Comparison of ENCODE assay signal across 20 mouse cellular contexts in the genomic region with DNA sequence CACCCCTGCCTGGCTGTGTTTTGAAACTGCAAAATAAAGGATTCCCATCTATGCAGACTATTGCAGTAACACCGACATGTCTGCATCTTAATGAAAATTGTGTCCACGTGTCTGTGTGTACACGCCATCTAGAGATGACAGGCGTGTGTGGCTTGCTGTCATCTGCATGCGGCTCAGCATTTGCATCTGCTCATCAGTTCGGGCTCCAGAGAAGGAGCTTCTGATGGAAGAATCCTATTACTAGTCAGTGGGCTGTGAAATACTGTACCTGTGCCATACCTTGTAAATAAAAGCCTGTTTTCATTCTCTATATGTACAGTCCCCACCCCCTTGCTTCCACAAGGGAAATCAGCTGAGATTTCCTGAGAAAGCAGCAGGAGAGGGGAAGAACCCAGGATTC.
DNase-seq lines count a peak whose midpoint lies in the region; ATAC-seq and TF ChIP-seq lines count a peak whose summit lies in the region.
"Had no signal": no experiment of that assay in that cellular context is flagged by ENCODE, and none has a peak within 500 bp of the region (broad histone marks: within the 10 kb centered on the region; RNA-seq: fewer than 3 reads in every experiment).

No protein-coding gene starts in this region.

- ATAC-seq in forebrain, postnatal 0 days: 0 out of 2 replicates have a peak, but pooled peaks have one; percentile 25
- no peak for ATAC-seq in forebrain, embryonic 12.5 days (ENCODE audit: low FRiP score)
- 0 out of 2 replicates have a peak, but pooled peaks have one; percentile 70 for ATAC-seq in hindbrain, embryonic 15.5 days (ENCODE audit: low FRiP score, low read depth)
- no peak for ATAC-seq in midbrain, embryonic 14.5 days (ENCODE audit: low FRiP score, low TSS enrichment)
- ATAC-seq: inflammation-experienced regulatory T-cells, adult 6 months; intestine, postnatal 0 days had no signal

- no peak for DNase-seq in forebrain, postnatal 0 days
- no peak for DNase-seq in hindbrain, embryonic 10.5 days (ENCODE audit: low spot score)
- peak; percentile 47 for DNase-seq in midbrain, embryonic 14.5 days
- DNase-seq in midbrain, embryonic 10.5 days (ENCODE audit: low spot score): no peak
- no peak for DNase-seq in frontal cortex, postnatal 14 days (ENCODE audit: low spot score in 2 of 2)
- DNase-seq in cerebellum, postnatal 4 days (ENCODE audit: low spot score in 2 of 2): no peak
- DNase-seq: cerebellum, adult 18-20 months; cerebellum, adult 9-11 months; embryo, embryonic 11 days; gastrocnemius, postnatal 10 days; heart, postnatal 10 days; heart, postnatal 4 days; kidney, adult 8-10 months had no signal

- no peak overlapping the region for H3K4me2 ChIP-seq in forebrain, postnatal 0 days (ENCODE audit: low read depth)
- H3K4me2 ChIP-seq in forebrain, embryonic 12.5 days: no peak overlapping the region
- no peak overlapping the region for H3K4me2 ChIP-seq in hindbrain, embryonic 15.5 days
- H3K4me2 ChIP-seq in midbrain, embryonic 14.5 days (ENCODE audit: low read length): no peak overlapping the region
- H3K4me2 ChIP-seq: embryonic facial prominence, embryonic 15.5 days had no signal

- no peaks in the 10 kb centered on the region for H3K36me3 ChIP-seq in forebrain, postnatal 0 days (ENCODE audit: insufficient read depth)
- H3K36me3 ChIP-seq in forebrain, embryonic 12.5 days (replicated peaks): no peaks in the 10 kb centered on the region
- H3K36me3 ChIP-seq in hindbrain, embryonic 15.5 days: no peaks in the 10 kb centered on the region
- no peaks in the 10 kb centered on the region for H3K36me3 ChIP-seq in hindbrain, embryonic 10.5 days
- H3K36me3 ChIP-seq in midbrain, embryonic 14.5 days (ENCODE audit: control insufficient read depth, insufficient read depth, low read length): no peaks in the 10 kb centered on the region
- no peaks in the 10 kb centered on the region for H3K36me3 ChIP-seq in midbrain, embryonic 10.5 days
- H3K36me3 ChIP-seq: embryonic facial prominence, embryonic 15.5 days; forebrain, embryonic 10.5 days had no signal

- H3K27ac ChIP-seq in forebrain, postnatal 0 days (ENCODE audit: low read depth, low read length): no peak overlapping the region
- no peak overlapping the region for H3K27ac ChIP-seq in forebrain, embryonic 12.5 days
- no peak overlapping the region for H3K27ac ChIP-seq in hindbrain, embryonic 15.5 days (replicated peaks)
- no peak overlapping the region for H3K27ac ChIP-seq in hindbrain, embryonic 10.5 days
- 0 out of 2 replicates have a peak overlapping the region, but pooled peaks have one; percentile 27 for H3K27ac ChIP-seq in midbrain, embryonic 14.5 days (replicated peaks; ENCODE audit: low read depth, low read length)
- no peak overlapping the region for H3K27ac ChIP-seq in midbrain, embryonic 10.5 days (replicated peaks)
- H3K27ac ChIP-seq: embryonic facial prominence, embryonic 15.5 days; forebrain, embryonic 10.5 days had no signal

- H3K4me3 ChIP-seq in forebrain, postnatal 0 days (ENCODE audit: low read depth, low read length): no peak overlapping the region
- H3K4me3 ChIP-seq in forebrain, embryonic 12.5 days (replicated peaks): no peak overlapping the region
- H3K4me3 ChIP-seq in hindbrain, embryonic 15.5 days: no peak overlapping the region
- no peak overlapping the region for H3K4me3 ChIP-seq in hindbrain, embryonic 10.5 days
- no peak overlapping the region for H3K4me3 ChIP-seq in midbrain, embryonic 14.5 days (replicated peaks; ENCODE audit: low read depth, low read length)
- H3K4me3 ChIP-seq in midbrain, embryonic 10.5 days: no peak overlapping the region
- H3K4me3 ChIP-seq: embryonic facial prominence, embryonic 15.5 days; erythroblast, embryonic 14.5 days; forebrain, embryonic 10.5 days had no signal

- H3K4me1 ChIP-seq in forebrain, postnatal 0 days (ENCODE audit: insufficient read depth): no peaks in the 10 kb centered on the region
- H3K4me1 ChIP-seq in forebrain, embryonic 12.5 days: no peaks in the 10 kb centered on the region
- peaks cover 10% of the 10 kb centered on the region; the same call in 1 of the 2 replicates for H3K4me1 ChIP-seq in hindbrain, embryonic 15.5 days (replicated peaks)
- H3K4me1 ChIP-seq in hindbrain, embryonic 10.5 days (replicated peaks): 0 out of 2 replicates have a peak, but pooled peaks cover 14% of the 10 kb centered on the region
- peaks cover 5% of the 10 kb centered on the region; the same call in 1 of the 2 replicates for H3K4me1 ChIP-seq in midbrain, embryonic 14.5 days (ENCODE audit: control insufficient read depth, insufficient read depth, low read length)
- no peaks in the 10 kb centered on the region for H3K4me1 ChIP-seq in midbrain, embryonic 10.5 days
- H3K4me1 ChIP-seq: forebrain, embryonic 10.5 days had no signal

- no peaks in the 10 kb centered on the region for H3K27me3 ChIP-seq in forebrain, postnatal 0 days (ENCODE audit: insufficient read depth, low read length)
- no peaks in the 10 kb centered on the region for H3K27me3 ChIP-seq in forebrain, embryonic 12.5 days
- H3K27me3 ChIP-seq in hindbrain, embryonic 15.5 days: no peaks in the 10 kb centered on the region
- H3K27me3 ChIP-seq in hindbrain, embryonic 10.5 days (ENCODE audit: insufficient read depth, poor library complexity, severe bottlenecking): no peaks in the 10 kb centered on the region
- H3K27me3 ChIP-seq in midbrain, embryonic 14.5 days (ENCODE audit: control insufficient read depth, insufficient read depth, low read length): no peaks in the 10 kb centered on the region
- no peaks in the 10 kb centered on the region for H3K27me3 ChIP-seq in midbrain, embryonic 10.5 days (ENCODE audit: low read depth, poor library complexity, severe bottlenecking)
- H3K27me3 ChIP-seq: embryonic facial prominence, embryonic 15.5 days had no signal

- no peaks in the 10 kb centered on the region for H3K9me3 ChIP-seq in forebrain, postnatal 0 days (ENCODE audit: low read length)
- H3K9me3 ChIP-seq in forebrain, embryonic 12.5 days: no peaks in the 10 kb centered on the region
- H3K9me3 ChIP-seq in hindbrain, embryonic 15.5 days: no peaks in the 10 kb centered on the region
- no peaks in the 10 kb centered on the region for H3K9me3 ChIP-seq in hindbrain, embryonic 10.5 days
- no peaks in the 10 kb centered on the region for H3K9me3 ChIP-seq in midbrain, embryonic 14.5 days (ENCODE audit: control insufficient read depth, low read length)
- no peaks in the 10 kb centered on the region for H3K9me3 ChIP-seq in midbrain, embryonic 10.5 days (replicated peaks)
- H3K9me3 ChIP-seq: embryonic facial prominence, embryonic 15.5 days; forebrain, embryonic 10.5 days had no signal

- 39% methylated on average over 6 of the region's 6 CpGs for WGBS in forebrain, postnatal 0 days
- 83% methylated on average over 6 of the region's 6 CpGs for WGBS in forebrain, embryonic 12.5 days
- 66% methylated on average over 6 of the region's 6 CpGs for WGBS in hindbrain, embryonic 15.5 days
- WGBS in hindbrain, embryonic 10.5 days: 81% methylated on average over 6 of the region's 6 CpGs
- 53% methylated on average over 6 of the region's 6 CpGs for WGBS in midbrain, embryonic 14.5 days
- WGBS in midbrain, embryonic 10.5 days: 88% methylated on average over 6 of the region's 6 CpGs

- no peak overlapping the region for H3K9ac ChIP-seq in forebrain, postnatal 0 days
- no peak overlapping the region for H3K9ac ChIP-seq in forebrain, embryonic 12.5 days
- H3K9ac ChIP-seq in hindbrain, embryonic 15.5 days: no peak overlapping the region
- no peak overlapping the region for H3K9ac ChIP-seq in midbrain, embryonic 14.5 days (replicated peaks; ENCODE audit: low read length)
- H3K9ac ChIP-seq: embryonic facial prominence, embryonic 15.5 days had no signal

- TF ChIP-seq CTCF in forebrain, postnatal 0 days (IDR thresholded peaks at IDR 0.05; ENCODE audit: low read depth): 0 out of 2 replicates have a peak, but pooled peaks have one; percentile 21

Comparison
In these comparisons a context has a peak if more than half of its experiments do, and no peak if none do; other contexts are left out.
1. ATAC-seq: peak in forebrain, postnatal 0 days (single experiment) and hindbrain, embryonic 15.5 days (single experiment); none in forebrain, embryonic 12.5 days (single experiment) and midbrain, embryonic 14.5 days (single experiment).